Mouse (Mus musculus) C2C12 (cell line): Measurements from ENCODE around the gene Cdk12. TPM values are rescaled to one million over a fixed set of nuclear protein-coding genes. Genes with fewer than 3 reads are reported as not detected.

Experiments
- H3K27me3 ChIP-seq: one replicate; pipeline ENCODE4 v1.6.1; 2011; ENCODE audit not compliant: control insufficient read depth, insufficient read depth, insufficient read length
- H3K36me3 ChIP-seq: one replicate; pipeline ENCODE4 v1.6.1; 2011; ENCODE audit not compliant: control insufficient read depth, insufficient read depth
- H3K4me3 ChIP-seq: one replicate; pipeline ENCODE4 v1.5.1; 2011; ENCODE audit warnings: mild to moderate bottlenecking, control low read depth; ENCODE audit not compliant: poor library complexity, insufficient read depth, severe bottlenecking
- H3K79me2 ChIP-seq: one replicate; pipeline ENCODE4 v1.6.1; 2011; ENCODE audit not compliant: control insufficient read depth, insufficient read depth
- H3K79me3 ChIP-seq: one replicate; pipeline ENCODE4 v1.6.1; 2011; ENCODE audit warnings: low read depth, control low read depth
- H3ac ChIP-seq: one replicate; pipeline ENCODE3; 2011; ENCODE audit warnings: low read depth; ENCODE audit not compliant: control insufficient read depth, insufficient read length
- CEBPB ChIP-seq: IDR thresholded peaks from one replicate; pipeline ENCODE4 v1.6.1; 2011; ENCODE audit warnings: low read depth, mild to moderate bottlenecking, control low read depth, moderate library complexity
- CTCF ChIP-seq: IDR thresholded peaks from one replicate; pipeline ENCODE4 v1.5.1; 2011; ENCODE audit not compliant: control insufficient read depth, insufficient read depth, insufficient read length
- FOSL1 ChIP-seq: IDR thresholded peaks from one replicate; pipeline ENCODE4 v1.8.0; 2011; ENCODE audit warnings: mild to moderate bottlenecking, low read length; ENCODE audit not compliant: poor library complexity, insufficient read depth, severe bottlenecking
- MAX ChIP-seq: IDR thresholded peaks from one replicate; pipeline ENCODE4 v1.6.1; 2011; ENCODE audit warnings: mild to moderate bottlenecking, control low read depth
- MYOD1 ChIP-seq: IDR thresholded peaks from one replicate; pipeline ENCODE4 v1.6.1; 2011; ENCODE audit warnings: low read depth; ENCODE audit not compliant: control insufficient read depth, insufficient read length
- MYOG ChIP-seq: IDR thresholded peaks from one replicate; pipeline ENCODE4 v1.6.1; 2011; ENCODE audit not compliant: control insufficient read depth, insufficient read length; ENCODE audit errors: extremely low read depth
- USF1 ChIP-seq: IDR thresholded peaks from one replicate; pipeline ENCODE4 v1.6.1; 2011; ENCODE audit warnings: low read depth, mild to moderate bottlenecking, control low read depth, moderate library complexity
- polyA plus RNA-seq: library from polyadenylated mRNA; unstranded; fragments of >200 nt; fragmentation: generic; extraction: Trizol; gene quantifications from one replicate; pipeline ENCODE4 v1.2.1, GENCODE M21; 2012; ENCODE audit warnings: missing spikeins

The Cdk12 gene
- polyA plus RNA-seq, 1 experiment: 8.7 TPM

GRCm38 (mm10) chr11:98287961-98288360, 85.1 kb downstream of the Cdk12 start:
- no peak overlapping the region for H3K4me3 ChIP-seq
- no peaks in the 10 kb centered on the region for H3K79me2 ChIP-seq
- TF ChIP-seq CTCF (no peak), USF1 (no peak), FOSL1 (no peak), MAX (no peak), MYOG (no peak), CEBPB (no peak), MYOD1 (no peak)
- H3K27me3 ChIP-seq: peaks cover 46% of the 10 kb centered on the region
- no peak overlapping the region for H3ac ChIP-seq
- no peaks in the 10 kb centered on the region for H3K36me3 ChIP-seq
- no peaks in the 10 kb centered on the region for H3K79me3 ChIP-seq

- peaks cover 46% of the 10 kb centered on the region for H3K27me3 ChIP-seq
- no peaks in the 10 kb centered on the region for H3K36me3 ChIP-seq
- TF ChIP-seq MYOG (no peak), USF1 (no peak), MAX (no peak), CEBPB (no peak), MYOD1 (no peak), FOSL1 (no peak), CTCF (no peak)
- no peaks in the 10 kb centered on the region for H3K79me2 ChIP-seq
- no peaks in the 10 kb centered on the region for H3K79me3 ChIP-seq
- no peak overlapping the region for H3ac ChIP-seq
- H3K4me3 ChIP-seq: no peak overlapping the region
Measured at GRCm38 (mm10) chr11:98289873-98290272, 87.0 kb downstream of the Cdk12 start.

GRCm38 (mm10) chr11:98290906-98291305, 88.0 kb downstream of the Cdk12 start:
- H3K79me2 ChIP-seq: no peaks in the 10 kb centered on the region
- TF ChIP-seq MYOG (no peak), FOSL1 (no peak), CEBPB (no peak), MYOD1 (no peak), USF1 (no peak), MAX (no peak), CTCF (no peak)
- peaks cover 46% of the 10 kb centered on the region for H3K27me3 ChIP-seq
- H3K36me3 ChIP-seq: no peaks in the 10 kb centered on the region
- no peaks in the 10 kb centered on the region for H3K79me3 ChIP-seq
- no peak overlapping the region for H3K4me3 ChIP-seq
- H3ac ChIP-seq: no peak overlapping the region

- H3K27me3 ChIP-seq: peaks cover 44% of the 10 kb centered on the region
- H3K79me3 ChIP-seq: no peaks in the 10 kb centered on the region
- no peaks in the 10 kb centered on the region for H3K79me2 ChIP-seq
- no peak overlapping the region for H3K4me3 ChIP-seq
- no peaks in the 10 kb centered on the region for H3K36me3 ChIP-seq
- no peak overlapping the region for H3ac ChIP-seq
- TF ChIP-seq CEBPB (no peak), FOSL1 (no peak), MAX (no peak), USF1 (no peak)
Measured at GRCm38 (mm10) chr11:98293070-98293469, 90.2 kb downstream of the Cdk12 start.

- Histone ChIP-seq H3ac (peak overlapping the region; percentile 95), H3K36me3 (no peaks in the 10 kb centered on the region), H3K4me3 (peak overlapping the region; percentile 46), H3K79me3 (no peaks in the 10 kb centered on the region), H3K27me3 (peaks cover 36% of the 10 kb centered on the region), H3K79me2 (no peaks in the 10 kb centered on the region)
- TF ChIP-seq MYOG: no peak
- TF ChIP-seq MAX: no peak
- no peak for TF ChIP-seq MYOD1
- no peak for TF ChIP-seq CTCF
- TF ChIP-seq FOSL1: no peak
- TF ChIP-seq USF1: no peak
- no peak for TF ChIP-seq CEBPB
Measured at GRCm38 (mm10) chr11:98294188-98295012, 91.5 kb downstream of the Cdk12 start.

- Histone ChIP-seq H3ac (peak overlapping the region; percentile 95), H3K36me3 (no peaks in the 10 kb centered on the region), H3K27me3 (peaks cover 36% of the 10 kb centered on the region)
Measured at GRCm38 (mm10) chr11:98295013-98295585, 92.2 kb downstream of the Cdk12 start.

More at GRCm38 (mm10) chr11:98295013-98295585, 92.2 kb downstream of the Cdk12 start:
- Histone ChIP-seq H3K79me3 (no peaks in the 10 kb centered on the region), H3K79me2 (no peaks in the 10 kb centered on the region), H3K4me3 (peak overlapping the region; percentile 46)
- TF ChIP-seq MAX: no peak
- no peak for TF ChIP-seq MYOD1
- no peak for TF ChIP-seq USF1
- TF ChIP-seq MYOG: no peak
